Mouse (Mus musculus) T-helper 17 cell (primary cell): ENCODE results near the gene Rhbdd1.

Source experiments
- in situ Hi-C, 2 experiments: fragments of 300-600 bp; cut with MboI, MseI; formaldehyde crosslinking; loops; 1 replicate in 1 of 2; 2 replicates in 1 of 2; pipeline ENCODE4 v1.15.1; 2025; ENCODE audit warnings: high pct_unique_total_duplicates in 2 of 2

Gene Rhbdd1

DNA sequence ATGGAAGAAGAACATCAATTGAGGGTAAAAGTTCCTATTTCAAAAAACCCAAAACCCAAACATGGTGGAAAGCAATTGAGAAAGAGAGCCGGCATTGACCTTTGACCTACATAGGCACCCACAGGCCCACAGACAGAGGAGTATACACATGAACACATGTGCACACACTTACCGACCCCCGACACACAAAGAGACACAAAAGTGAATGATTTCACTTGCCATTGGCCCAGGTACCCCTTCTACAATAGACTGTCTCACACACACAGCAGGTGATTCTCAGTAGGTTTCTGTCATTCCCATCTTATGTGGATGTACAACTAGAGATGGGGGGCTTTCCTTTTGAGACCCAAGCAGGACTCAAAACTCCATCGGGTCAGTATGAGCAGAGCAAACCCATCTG, 159.6 kb downstream of the Rhbdd1 start:
- in situ Hi-C loops = loop anchor here in 1 of 2 experiments (10.0 kb wide), 1 partner anchor 371 kb away; no protein-coding TSS in a partner anchor

DNA sequence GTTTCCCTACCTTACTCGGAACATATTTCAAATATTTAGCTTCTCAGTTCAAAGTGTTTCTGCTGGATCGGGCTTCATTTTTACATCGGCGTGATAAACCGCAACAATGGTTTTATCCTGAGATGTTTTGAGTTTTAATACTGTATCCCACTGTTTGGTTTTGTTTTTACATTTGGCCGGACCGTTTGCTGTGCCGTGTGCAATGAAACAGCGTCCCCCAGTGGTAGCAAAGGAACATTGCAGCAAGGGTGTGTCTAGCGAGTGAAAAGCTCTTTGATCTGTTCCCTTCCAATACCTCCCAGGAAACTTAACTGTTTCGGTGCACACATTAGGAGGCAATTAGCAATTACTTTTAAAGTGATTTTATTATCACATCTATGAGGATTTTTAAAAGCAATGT, 160.0 kb downstream of the Rhbdd1 start:
- in situ Hi-C loops = loop anchor here in 1 of 2 experiments (10.0 kb wide), 1 partner anchor 371 kb away; no protein-coding TSS in a partner anchor

DNA sequence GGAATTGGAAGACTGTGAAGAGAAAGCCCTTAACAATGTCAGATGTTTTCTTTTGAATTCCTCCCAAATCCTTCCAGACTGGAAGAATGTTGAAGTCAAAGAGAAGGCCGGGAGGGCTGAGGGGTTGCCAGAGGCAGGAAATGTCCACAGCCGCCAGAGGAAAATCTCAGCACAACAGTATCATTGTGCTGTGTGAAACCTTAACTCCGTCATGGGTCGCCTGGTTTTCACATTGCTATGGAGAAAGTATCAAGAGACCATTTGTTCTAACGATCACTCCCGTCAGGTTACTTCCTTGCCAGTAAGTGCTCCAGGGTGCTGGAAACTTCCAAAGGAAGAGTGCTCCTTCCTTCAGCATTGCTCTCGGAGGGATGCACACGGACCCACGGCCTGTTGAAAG, 160.5 kb downstream of the Rhbdd1 start:
- in situ Hi-C loops = loop anchor here in 1 of 2 experiments (10.0 kb wide), 1 partner anchor 372 kb away; no protein-coding TSS in a partner anchor

DNA sequence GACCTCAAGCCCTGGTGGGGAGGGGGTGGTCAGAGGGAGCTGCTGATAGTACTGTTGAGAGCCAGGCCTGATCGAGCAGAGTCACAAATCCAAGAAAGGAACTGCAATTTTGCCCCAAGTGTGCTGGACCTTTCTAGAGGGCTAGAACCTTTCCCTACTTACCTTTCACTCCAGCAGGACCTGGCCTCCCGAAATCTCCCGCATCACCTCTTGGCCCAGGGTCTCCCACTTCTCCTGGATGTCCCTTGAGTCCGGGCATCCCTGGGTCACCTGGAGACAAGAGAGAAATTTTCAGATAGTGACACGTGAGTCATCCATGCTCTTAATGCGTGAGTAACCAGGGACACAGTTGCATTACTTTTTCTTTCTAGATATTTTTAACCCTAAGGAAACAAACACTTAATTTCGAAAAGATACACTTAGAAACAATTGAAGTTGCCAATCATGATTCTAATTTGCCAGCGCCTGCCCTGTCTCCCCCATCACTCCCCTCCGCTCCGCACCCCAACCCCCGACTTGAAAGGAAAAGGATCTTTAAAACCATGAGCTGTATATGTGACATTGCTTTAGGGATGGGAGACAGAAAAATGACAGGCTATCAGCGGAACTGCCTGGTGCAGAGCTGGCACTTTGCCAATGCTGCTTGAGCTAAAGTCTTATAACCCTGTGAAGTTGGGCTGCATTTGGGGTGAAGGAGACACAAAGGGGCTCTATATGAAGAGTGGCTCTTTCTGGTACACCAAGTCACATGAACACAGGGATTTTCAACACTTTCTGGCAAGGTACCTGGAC, 163.6 kb downstream of the Rhbdd1 start:
- in situ Hi-C loops = loop anchor here in 1 of 2 experiments (10.0 kb wide), 2 partner anchors 375 to 745 kb away; no protein-coding TSS in a partner anchor

DNA sequence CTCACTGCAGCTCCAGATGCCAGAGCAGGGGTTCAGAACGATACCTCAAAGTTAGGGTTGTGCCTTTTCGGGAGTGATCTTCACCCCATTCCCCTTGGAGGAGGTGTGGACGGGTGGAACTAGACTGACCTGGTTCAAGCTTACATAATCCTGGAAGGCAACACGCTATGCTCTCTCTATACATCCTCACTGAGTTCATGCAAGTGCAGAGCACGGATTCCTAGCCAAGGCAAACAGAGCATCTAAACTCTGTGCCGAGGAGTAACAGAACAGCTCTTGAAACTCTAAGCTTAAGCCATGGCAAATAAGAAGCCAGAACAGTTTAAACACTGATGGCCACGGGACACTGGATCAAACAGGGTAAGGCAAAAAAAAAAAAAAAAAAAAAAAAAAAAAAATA, 166.1 kb downstream of the Rhbdd1 start:
- in situ Hi-C loops = loop anchor here in 1 of 2 experiments (10.0 kb wide), 1 partner anchor 748 kb away; no protein-coding TSS in a partner anchor

DNA sequence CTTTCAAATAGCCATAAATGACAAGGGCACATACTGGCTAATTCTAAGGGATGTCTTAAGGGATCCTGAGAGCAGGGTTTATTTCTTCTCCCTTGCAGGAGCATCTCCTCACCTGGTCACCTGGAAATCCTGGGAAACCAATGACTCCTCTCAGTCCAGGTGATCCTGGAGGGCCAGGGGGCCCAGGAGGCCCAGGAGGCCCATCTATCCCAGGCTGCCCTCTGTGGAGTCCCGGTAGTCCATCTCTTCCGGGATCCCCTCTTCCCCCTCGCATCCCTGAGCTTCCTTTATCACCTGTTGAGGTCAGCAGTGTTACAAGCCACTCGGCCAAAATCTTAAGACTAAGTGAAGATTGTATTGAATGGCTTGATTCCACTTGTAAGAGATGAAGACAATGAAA, 170.1 kb downstream of the Rhbdd1 start:
- in situ Hi-C loops = loop anchor here in 1 of 2 experiments (10.0 kb wide), 1 partner anchor 752 kb away; no protein-coding TSS in a partner anchor

DNA sequence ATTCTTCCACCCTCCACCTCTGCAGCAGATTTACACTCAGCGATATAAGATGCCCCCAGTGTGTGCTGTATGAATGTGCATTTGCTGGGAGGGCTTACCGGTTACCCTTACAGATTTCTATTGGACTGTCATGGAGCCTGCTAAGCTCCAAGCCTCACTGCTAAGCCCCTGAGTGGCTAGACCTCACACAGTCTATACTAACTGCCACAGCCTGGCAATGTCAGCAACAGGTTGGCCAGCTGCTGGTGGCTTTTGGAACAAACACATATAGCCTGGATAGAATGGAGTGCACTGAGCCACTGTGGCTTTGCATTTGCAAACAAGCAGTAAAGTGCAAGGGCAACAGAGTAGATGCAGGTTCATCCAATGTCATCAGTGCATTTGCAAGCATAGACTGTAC, 175.7 kb downstream of the Rhbdd1 start:
- in situ Hi-C loops = loop anchor here in 1 of 2 experiments (5.0 kb wide), 1 partner anchor 760 kb away; no protein-coding TSS in a partner anchor
